Mouse (Mus musculus) bone marrow macrophage, adult 2 months (primary cell): ENCODE measurements around the gene Ppil6.

Experiments used
- CTCF ChIP-seq: IDR thresholded peaks from 2 replicates; pipeline ENCODE4 v1.5.1; 2012; ENCODE audit warnings: low read depth, mild to moderate bottlenecking, low read length, moderate library complexity
- POLR2A ChIP-seq: IDR thresholded peaks from 2 replicates; pipeline ENCODE4 v1.6.1; 2012; ENCODE audit warnings: mild to moderate bottlenecking, low read depth, low read length, borderline replicate concordance

- TF ChIP-seq CTCF (no peak), POLR2A (no peak)
Measured at GRCm38 (mm10) chr10:41514301-41514700, 24.1 kb downstream of the Ppil6 start.
